Mouse (Mus musculus) kidney, adult 2 months (tissue): ENCODE data around the gene Dgkg.

Source experiments
- CTCF ChIP-seq: fragments of 200-500 bp; conservative IDR thresholded peaks from 2 replicates; pipeline ENCODE4 v1.5.1; 2011; ENCODE audit warnings: low read depth, mild to moderate bottlenecking, control low read depth, low read length, moderate library complexity, mixed read lengths; ENCODE audit not compliant: insufficient read depth, insufficient read length
- POLR2A ChIP-seq: fragments of 200-500 bp; IDR thresholded peaks from one replicate; pipeline ENCODE4 v1.6.1; 2011; ENCODE audit warnings: low read depth, low read length, control low read depth

GRCm38 (mm10) chr16:22539275-22539674 lies 117.7 kb downstream of the Dgkg start:
- no peak for TF ChIP-seq CTCF
- TF ChIP-seq POLR2A: no peak
